Mouse (Mus musculus) retina, embryonic 14.5 days (tissue): ENCODE measurements at regions not wholly inside any gene's neighbourhood (a gene's known extent, or its start where the extent isn't known, plus 50 kb on each side); places are given as distances from the start of the nearest gene placed in this dataset.

Experiments
- DNase-seq: peaks from one replicate; pipeline ENCODE4 v3.0.0-alpha.2; 2015; ENCODE audit warnings: low spot score

DNA sequence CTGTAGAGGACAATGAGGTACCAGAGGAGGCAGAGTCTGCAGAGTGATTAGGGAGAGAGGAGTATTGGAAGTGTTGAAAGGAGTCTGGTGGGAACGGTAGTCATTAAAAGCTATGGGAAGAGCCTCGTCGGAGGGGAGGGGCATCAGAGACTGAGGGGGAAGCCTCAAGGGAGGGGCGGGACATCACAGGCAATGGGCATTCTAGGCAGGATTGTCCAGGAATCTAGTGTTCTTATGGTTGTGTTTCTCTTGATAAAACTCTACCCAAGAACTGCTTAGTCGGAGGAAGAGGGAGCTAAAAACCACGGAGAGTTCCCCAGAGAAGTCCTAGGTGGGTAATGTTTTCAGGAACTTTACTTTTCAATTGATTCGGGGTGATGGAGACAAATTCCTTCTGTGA, 90.2 kb downstream of the Sec23ip start:
- no peak for DNase-seq

GRCm38 (mm10) chr7:128836435-128836834, 91.7 kb downstream of the Sec23ip start:
- DNase-seq, result no peak

- no peak for DNase-seq
Observed at GRCm38 (mm10) chr7:128842561-128842960, 97.8 kb downstream of the Sec23ip start.

DNA sequence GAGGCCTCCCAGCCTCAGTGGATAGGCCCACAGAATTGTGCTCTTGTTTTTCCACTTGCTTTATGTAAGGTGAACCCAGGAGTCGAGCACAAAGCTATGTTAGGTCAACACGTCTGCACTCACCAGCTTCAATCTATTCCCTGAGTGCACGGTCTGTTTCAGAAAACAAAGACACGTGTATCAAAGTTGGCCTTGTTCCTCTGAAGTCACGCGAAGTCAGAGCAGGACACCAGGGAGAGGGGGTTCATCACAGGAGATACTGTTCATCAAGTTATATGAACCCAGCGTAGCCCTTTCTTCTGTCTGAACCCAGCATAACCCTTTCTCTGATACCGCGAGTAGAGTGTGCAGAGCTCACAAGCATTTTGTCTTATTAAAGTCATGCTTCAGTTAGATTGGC, 98.8 kb downstream of the Sec23ip start:
- DNase-seq, result no peak

- DNase-seq, result peak; percentile 64
Observed at GRCm38 (mm10) chr7:128849261-128849660, 104.5 kb downstream of the Sec23ip start.

- no peak for DNase-seq
Observed at GRCm38 (mm10) chr7:128854193-128854592, 109.5 kb downstream of the Sec23ip start.

GRCm38 (mm10) chr7:128854690-128855343, 110.1 kb downstream of the Sec23ip start:
- no peak for DNase-seq

GRCm38 (mm10) chr7:128860141-128860540, 115.4 kb downstream of the Sec23ip start:
- DNase-seq, result peak; percentile 89

DNA sequence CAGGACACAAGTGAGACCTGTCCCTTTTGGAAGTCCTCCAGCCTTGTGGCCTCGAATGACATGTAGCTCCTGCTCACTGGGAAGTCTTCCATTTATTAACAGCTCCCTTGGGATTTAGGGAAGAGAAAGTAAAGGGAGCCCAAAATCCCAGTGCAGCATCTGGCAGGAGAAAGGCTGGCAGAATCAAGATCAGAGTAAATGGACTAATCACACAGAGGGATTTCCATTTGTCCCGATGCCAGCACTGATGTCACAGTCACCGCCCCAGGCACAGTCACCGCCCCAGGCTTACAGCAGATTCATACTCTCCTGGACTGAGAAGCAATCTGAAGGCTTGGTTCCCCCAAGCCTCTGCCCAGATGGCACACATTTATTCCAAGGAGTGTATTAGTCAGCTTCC, 116.0 kb downstream of the Sec23ip start:
- no peak for DNase-seq

GRCm38 (mm10) chr7:128861376-128861775, 116.6 kb downstream of the Sec23ip start:
- no peak for DNase-seq

DNA sequence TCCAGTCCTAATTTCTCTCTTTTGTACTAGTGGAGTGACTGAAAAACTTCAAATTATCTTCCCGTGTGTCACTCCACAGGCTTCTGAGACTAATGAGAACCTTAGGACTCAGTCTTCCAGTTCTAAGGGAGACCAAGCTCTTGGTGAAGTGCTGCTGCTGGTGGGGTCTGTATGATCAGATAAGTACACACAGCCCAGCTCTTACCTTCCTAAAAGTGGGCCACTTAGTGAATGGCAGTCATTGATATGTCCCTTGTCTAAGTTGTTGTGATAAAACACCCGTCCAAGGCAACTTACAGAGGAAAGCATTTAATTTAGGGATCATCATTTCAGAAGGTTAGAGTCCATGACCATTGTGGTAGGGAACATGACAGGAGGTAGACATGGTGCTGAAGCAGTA, 124.1 kb downstream of the Sec23ip start:
- no peak for DNase-seq

DNA sequence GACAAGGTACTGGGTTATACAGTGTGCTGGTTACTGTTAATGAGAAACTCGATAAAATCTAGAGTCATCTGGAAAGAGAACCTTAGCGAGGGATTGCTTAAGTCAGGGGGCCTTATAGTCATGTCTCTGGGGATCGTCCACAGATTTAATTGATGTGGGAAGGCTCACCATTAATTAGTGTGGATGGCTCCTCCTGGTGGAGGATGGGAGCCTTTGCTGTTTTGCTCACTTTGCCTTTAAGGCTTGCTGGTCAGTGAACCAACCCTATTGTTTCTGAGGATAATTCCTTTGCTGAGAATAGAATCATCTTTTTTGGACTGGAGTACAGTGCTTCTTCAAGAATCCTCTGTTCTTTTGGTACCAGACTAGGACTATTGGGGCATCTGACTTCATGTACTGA, 139.3 kb downstream of the Sec23ip start:
- DNase-seq, result no peak

DNA sequence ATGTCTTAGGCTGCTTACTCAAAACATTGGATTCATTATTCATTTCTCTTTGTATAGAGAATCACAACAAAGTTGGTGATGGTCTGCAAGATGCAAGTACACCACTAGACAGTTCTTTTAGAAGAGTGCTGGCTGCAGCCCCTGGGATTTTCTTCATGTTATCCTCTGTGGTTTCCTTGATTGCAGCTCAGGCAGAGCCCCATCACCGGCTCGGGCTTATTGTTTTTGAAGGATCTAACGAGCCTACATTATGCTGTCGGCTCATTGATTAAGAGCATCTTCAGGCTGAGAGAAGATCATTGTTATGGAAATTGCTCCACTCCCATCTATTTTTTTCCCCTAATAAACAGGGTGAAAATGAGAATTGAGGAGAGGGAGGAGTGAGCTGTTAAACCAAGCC, 140.8 kb downstream of the Sec23ip start:
- peak; percentile 11 for DNase-seq

GRCm38 (mm10) chr7:128910134-128910533, 165.4 kb downstream of the Sec23ip start:
- no peak for DNase-seq

- DNase-seq, result peak; percentile 66
Observed at GRCm38 (mm10) chr7:128937976-128938730, 193.4 kb downstream of the Sec23ip start.

DNA sequence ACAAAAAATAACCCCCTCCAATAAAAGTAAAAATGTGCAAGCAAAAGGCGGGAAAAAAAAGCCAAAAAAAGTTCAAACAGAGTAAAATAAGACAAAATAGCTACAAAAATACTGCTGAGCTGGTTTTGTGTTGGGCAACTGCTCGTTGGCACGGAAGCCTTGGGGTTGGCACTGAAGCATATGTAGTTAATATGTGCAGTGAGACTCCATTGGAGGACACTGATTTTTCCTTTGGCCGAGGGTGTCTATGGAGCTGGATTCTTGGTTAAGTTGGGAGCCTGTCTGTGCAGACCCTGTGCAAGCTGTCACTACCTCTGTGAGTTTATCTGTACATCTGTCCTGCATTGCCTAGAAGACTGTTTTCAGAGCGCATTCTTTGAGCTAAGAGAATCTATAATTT, 215.8 kb downstream of the Sec23ip start:
- DNase-seq, result no peak

GRCm38 (mm10) chr7:128979904-128980303, 235.2 kb downstream of the Sec23ip start:
- DNase-seq, result no peak

- DNase-seq, result no peak
Observed at GRCm38 (mm10) chr7:128980827-128981226, 236.1 kb downstream of the Sec23ip start.

- DNase-seq, result no peak
Observed at GRCm38 (mm10) chr7:128998759-128999158, 254.0 kb downstream of the Sec23ip start.

GRCm38 (mm10) chr7:129002419-129002818, 254.4 kb upstream of the Plpp4 start:
- DNase-seq, result no peak

GRCm38 (mm10) chr7:129003150-129003549, 253.7 kb upstream of the Plpp4 start:
- DNase-seq, result no peak

DNA sequence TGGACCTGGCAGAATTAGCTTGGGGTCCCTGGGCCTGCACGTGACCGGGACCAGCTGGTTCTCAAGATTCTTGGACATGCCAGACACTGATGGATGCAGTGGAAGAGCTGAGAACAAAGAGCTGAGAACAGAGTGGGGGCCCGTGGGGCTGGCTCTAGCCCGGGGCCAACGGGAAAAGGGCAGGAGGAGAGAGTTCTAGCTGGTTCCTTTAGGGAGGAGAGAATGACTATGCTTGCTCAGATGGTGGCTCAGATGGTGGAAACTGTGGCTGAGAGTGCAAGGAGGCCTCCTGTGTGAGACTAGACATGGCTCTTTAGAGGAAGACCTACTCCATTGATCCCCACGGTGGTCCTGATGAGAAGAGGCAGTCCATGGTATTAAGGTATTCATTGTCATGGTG, 240.5 kb upstream of the Plpp4 start:
- no peak for DNase-seq

DNA sequence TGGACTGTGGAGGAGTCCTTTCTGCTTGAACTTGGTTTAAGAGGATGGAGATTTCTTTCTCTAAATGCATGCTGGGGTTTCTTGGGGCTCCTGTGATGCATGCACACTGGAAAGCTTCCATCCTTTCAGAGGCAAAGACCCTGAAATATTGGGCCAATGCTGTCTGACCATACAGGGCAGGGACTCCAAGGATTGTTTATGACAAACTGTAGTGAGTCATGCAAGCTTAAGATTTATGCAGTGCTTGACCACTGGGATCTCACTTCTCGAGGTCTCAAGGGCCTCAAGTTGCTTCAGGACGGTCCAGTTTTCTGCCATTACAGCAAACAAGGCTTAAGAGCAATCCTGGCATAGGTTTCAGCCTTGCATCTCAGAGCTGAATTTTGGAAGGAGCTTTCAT, 229.7 kb upstream of the Plpp4 start:
- DNase-seq, result no peak

DNA sequence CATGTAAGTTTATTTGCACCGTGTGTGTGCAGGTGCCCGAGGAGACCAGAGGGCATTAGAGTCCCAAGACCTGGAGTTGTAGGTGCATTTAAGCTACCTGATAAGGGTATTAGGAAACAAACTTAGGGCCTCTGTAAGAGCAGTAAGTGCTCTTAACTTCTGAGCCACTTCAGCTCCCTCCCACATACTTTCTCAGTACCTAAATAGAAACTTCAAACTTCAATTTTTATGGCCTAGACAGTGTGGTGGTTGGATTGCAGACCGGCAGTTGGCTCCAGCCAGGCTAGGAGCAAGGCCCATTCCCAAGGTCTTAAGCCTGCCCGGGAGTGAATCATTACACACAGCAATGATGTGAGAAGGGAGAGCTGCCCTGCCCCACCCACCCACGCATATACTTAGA, 208.8 kb upstream of the Plpp4 start:
- no peak for DNase-seq
